Mouse (Mus musculus): ENCODE measurements around the gene Olfr734. TPM values are rescaled to one million over a fixed set of nuclear protein-coding genes. Genes with fewer than 3 reads are reported as not detected.

Olfr734 gene
- polyA plus RNA-seq (2012; rRNA removed; ENCODE audit: low replicate concordance) = not detected in 2 replicates

DNA sequence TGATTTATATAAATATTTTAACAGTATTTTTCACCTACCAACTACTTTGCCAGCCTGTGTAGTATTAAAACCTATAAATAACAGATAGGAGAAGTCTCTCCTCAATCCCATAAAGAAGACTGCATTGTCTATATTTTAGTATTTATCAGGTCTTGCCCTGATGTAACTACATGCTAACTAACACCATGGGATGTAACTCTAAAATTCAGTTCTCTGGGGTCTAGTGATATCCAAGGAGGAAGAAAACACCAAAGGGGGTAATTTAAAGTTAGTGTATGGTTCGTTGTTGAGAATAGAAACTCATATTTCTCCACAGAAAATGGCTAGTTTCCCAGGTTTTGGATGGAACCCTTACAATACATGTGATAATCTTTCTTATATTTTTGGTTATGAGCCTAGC lies at the start of gene Olfr734:
Olfr734 (minus strand) TSS at position 101 of the 400 bp plus-strand sequence.

GRCm38 (mm10) chr14:50357593-50357992 lies 31.0 kb upstream of the Olfr734 start, which contains the start of gene Tlr11:
Tlr11 (plus strand) TSS chr14:50357914.

GRCm38 (mm10) chr14:50348796-50349195 lies 22.2 kb upstream of the Olfr734 start, which contains the start of gene Olfr735:
Olfr735 (minus strand) TSS chr14:50348872.

DNA sequence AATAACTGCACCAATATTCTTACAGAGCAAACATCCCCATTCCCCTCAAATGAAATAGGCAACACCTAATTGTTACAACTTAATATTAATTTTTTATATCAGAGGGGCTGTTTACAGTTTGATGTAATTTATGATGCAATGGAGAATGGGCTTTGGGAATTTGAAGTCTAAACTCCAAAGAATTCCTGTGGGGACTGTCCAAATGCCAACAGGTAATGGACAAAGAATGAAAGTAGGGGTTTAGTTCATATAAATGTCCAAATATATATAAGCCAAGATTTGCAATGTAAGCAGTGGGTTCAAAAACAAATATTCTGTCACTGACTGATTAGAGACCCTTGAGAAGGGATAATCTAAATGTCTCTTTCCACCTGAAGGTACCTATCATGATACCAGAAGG lies 25.1 kb downstream of the Olfr734 start, which contains the start of gene Olfr733:
Olfr733 (minus strand) TSS at position 101 of the 400 bp plus-strand sequence.

DNA sequence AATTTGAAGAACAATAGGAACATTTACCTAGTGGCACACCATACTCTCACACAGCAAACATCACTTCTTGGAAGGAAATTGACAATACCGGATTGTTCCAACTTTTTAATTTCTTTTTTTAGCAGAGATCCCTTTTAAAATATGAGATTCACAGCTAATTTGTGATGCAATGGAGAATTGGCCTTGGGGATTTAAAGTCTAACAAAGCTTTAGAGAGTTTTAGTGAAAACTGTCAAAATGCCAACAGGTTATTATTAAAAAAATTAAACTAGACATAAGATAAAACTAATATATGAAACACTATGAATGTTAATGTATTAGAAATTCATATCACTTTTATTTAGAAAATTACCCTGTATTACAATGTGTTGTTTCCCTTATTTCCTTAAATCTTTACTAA lies 42.5 kb downstream of the Olfr734 start, which contains the start of gene Olfr732:
Olfr732 (minus strand) TSS at position 101 of the 400 bp plus-strand sequence.

Other genes starting within 250 kb of the Olfr734 start
- not detected in 2 replicates for gene Olfr726, start 235.8 kb downstream of the Olfr734 start, polyA plus RNA-seq (2012; rRNA removed; ENCODE audit: low replicate concordance)
- not detected in 2 replicates for gene Olfr727, start 203.6 kb downstream of the Olfr734 start, polyA plus RNA-seq (2012; rRNA removed; ENCODE audit: low replicate concordance)
- not detected in 2 replicates for gene Olfr728, start 184.1 kb downstream of the Olfr734 start, polyA plus RNA-seq (2012; rRNA removed; ENCODE audit: low replicate concordance)
- not detected in 2 replicates for gene Olfr729, start 173.9 kb downstream of the Olfr734 start, polyA plus RNA-seq (2012; rRNA removed; ENCODE audit: low replicate concordance)
- 0.04 TPM in 1 of 2 replicates, not detected in the other for gene Olfr730, start 138.6 kb downstream of the Olfr734 start, polyA plus RNA-seq (2012; rRNA removed; ENCODE audit: low replicate concordance)
- 0.13 TPM in 1 of 2 replicates, not detected in the other for gene Olfr731, start 84.9 kb downstream of the Olfr734 start, polyA plus RNA-seq (2012; rRNA removed; ENCODE audit: low replicate concordance)
- not detected in 2 replicates for gene Olfr732, start 42.6 kb downstream of the Olfr734 start, polyA plus RNA-seq (2012; rRNA removed; ENCODE audit: low replicate concordance)
- 0.14 and 0.40 TPM in 2 replicates for gene Olfr733, start 25.2 kb downstream of the Olfr734 start, polyA plus RNA-seq (2012; rRNA removed; ENCODE audit: low replicate concordance)
- gene Olfr735, start 22.1 kb upstream of the Olfr734 start, polyA plus RNA-seq (2012; rRNA removed; ENCODE audit: low replicate concordance) = 0.31 and 0.62 TPM in 2 replicates
- gene Tlr11, start 31.2 kb upstream of the Olfr734 start, polyA plus RNA-seq (2012; rRNA removed; ENCODE audit: low replicate concordance) = 1.6 and 3.3 TPM in 2 replicates
- not detected in 2 replicates for gene Olfr736, start 54.4 kb upstream of the Olfr734 start, polyA plus RNA-seq (2012; rRNA removed; ENCODE audit: low replicate concordance)
- gene Olfr738, start 80.8 kb upstream of the Olfr734 start, polyA plus RNA-seq (2012; rRNA removed; ENCODE audit: low replicate concordance) = not detected in 2 replicates
- not detected in 2 replicates for gene Olfr739, start 91.9 kb upstream of the Olfr734 start, polyA plus RNA-seq (2012; rRNA removed; ENCODE audit: low replicate concordance)
- not detected in 2 replicates for gene Olfr740, start 118.8 kb upstream of the Olfr734 start, polyA plus RNA-seq (2012; rRNA removed; ENCODE audit: low replicate concordance)
- not detected in 2 replicates for gene Olfr741, start 146.0 kb upstream of the Olfr734 start, polyA plus RNA-seq (2012; rRNA removed; ENCODE audit: low replicate concordance)
- gene Olfr742, start 176.8 kb upstream of the Olfr734 start, polyA plus RNA-seq (2012; rRNA removed; ENCODE audit: low replicate concordance) = not detected in 2 replicates
- gene Olfr743, start 195.1 kb upstream of the Olfr734 start, polyA plus RNA-seq (2012; rRNA removed; ENCODE audit: low replicate concordance) = not detected in 2 replicates